Mouse (Mus musculus): ENCODE results near the gene Dlx4.

DNA sequence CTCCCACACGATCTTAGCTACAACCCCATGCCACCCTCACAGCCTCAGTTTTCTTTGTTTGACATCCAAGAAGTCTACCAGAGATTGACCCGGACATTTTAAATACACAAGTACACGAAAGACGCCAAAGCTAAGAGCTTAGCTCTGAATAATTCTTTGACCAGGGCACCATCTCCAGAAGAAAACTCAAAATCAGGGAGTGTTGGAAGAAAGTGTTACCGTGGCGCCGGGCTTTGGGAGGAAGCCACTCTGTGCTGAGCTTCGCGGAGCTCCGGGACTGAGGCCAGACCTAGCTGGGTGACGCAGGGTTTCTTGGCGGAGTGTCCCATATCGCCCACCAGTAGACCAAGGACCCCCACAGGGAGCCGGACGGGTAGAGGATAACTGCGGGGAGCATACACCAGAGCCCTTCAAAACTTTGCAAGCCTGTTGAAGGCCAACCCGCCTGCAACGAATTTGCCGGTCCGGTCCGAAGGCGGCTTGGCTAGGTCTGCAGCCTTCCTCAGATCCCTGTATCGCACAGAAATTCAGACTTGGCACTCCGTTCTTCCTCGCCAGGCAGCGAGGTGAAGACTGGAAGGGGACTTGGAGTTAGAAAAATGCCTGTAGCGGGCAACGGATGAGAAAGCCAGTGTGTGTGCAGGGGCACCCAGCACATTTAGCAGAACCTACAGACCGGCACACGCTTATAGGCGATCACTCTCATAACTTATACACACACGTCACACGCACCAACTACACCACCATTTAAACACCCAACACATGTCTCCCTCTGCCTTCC is 4.4 kb upstream of the Dlx4 start:
- TF ChIP-seq CTCF (conservative IDR thresholded peaks at IDR 0.05; ENCODE audit: insufficient read depth, insufficient read length, low read depth, low read length), result no peak
- TF ChIP-seq POLR2A (IDR thresholded peaks at IDR 0.05; ENCODE audit: low read depth, low read length), result no peak
